Mouse (Mus musculus): ENCODE measurements around the gene Alg14.

Gene Alg14

GRCm38 (mm10) chr3:121407417-121407816 lies 115.8 kb downstream of the Alg14 start:
- DNase-seq (ENCODE audit: low spot score in 2 of 2): no peak

GRCm38 (mm10) chr3:121408386-121408785 lies 116.8 kb downstream of the Alg14 start:
- DNase-seq (ENCODE audit: low spot score in 2 of 2): no peak

GRCm38 (mm10) chr3:121411450-121411849 lies 119.9 kb downstream of the Alg14 start:
- DNase-seq (ENCODE audit: low spot score in 2 of 2): no peak
